In the genomic region with DNA sequence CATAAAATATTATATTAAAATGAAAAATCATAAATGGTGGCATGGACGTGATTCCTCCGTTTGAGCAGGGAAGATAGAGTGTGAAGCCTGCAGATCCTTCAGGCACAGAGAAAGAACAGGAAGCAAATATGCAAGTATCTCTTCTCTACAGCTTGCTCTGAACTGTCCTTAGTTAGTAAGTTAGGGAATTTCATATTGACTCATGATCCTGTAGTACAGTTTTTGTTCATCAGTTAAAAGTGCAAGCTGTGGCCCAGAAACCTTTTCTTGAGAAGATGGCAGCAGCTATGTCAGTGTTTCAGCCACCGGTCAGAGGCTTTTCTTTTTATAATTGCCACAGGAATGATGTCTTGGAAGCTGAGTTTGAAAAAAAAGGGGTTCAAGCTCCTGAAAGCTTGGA, we compare ENCODE assay signal across 30 mouse cellular contexts.
"Had no signal": no experiment of that assay in that cellular context is flagged by ENCODE, and none has a peak within 500 bp of the region (broad histone marks: within the 10 kb centered on the region; RNA-seq: fewer than 3 reads in every experiment).

No protein-coding gene starts in this region.

- H3K9ac ChIP-seq: limb, embryonic 12.5 days; limb, embryonic 13.5 days; limb, embryonic 15.5 days; liver, embryonic 12.5 days; liver, embryonic 13.5 days; liver, embryonic 14.5 days; liver, embryonic 15.5 days; liver, postnatal 0 days; lung, embryonic 14.5 days; lung, embryonic 15.5 days; midbrain, embryonic 12.5 days; midbrain, embryonic 13.5 days; midbrain, embryonic 15.5 days; neural tube, embryonic 12.5 days had no signal

- DNase-seq: left cerebral cortex, postnatal 4 days; liver; liver, embryonic 13.5 days; liver, postnatal 0 days; lung, adult 18-20 months; lung, adult 2 months; lung, embryonic 14.5 days; lung, postnatal 10 days; lung, postnatal 14 days; lung, postnatal 36 days; lung, postnatal 4 days; midbrain, embryonic 14.5 days had no signal

- H3K36me3 ChIP-seq: limb, embryonic 10.5 days; limb, embryonic 12.5 days; limb, embryonic 13.5 days; limb, embryonic 15.5 days; liver, embryonic 12.5 days; liver, embryonic 13.5 days; liver, embryonic 15.5 days; lung, embryonic 15.5 days; midbrain, embryonic 10.5 days; midbrain, embryonic 12.5 days; midbrain, embryonic 13.5 days; midbrain, embryonic 15.5 days; neural tube, embryonic 12.5 days had no signal

- H3K4me3 ChIP-seq: limb, embryonic 10.5 days; limb, embryonic 12.5 days; limb, embryonic 13.5 days; limb, embryonic 15.5 days; liver, embryonic 12.5 days; liver, embryonic 13.5 days; liver, embryonic 15.5 days; lung, embryonic 15.5 days; megakaryocyte, embryonic 14.5 days; midbrain, embryonic 10.5 days; midbrain, embryonic 12.5 days; midbrain, embryonic 13.5 days; midbrain, embryonic 15.5 days; myocyte; neural tube, embryonic 12.5 days had no signal

- H3K27me3 ChIP-seq: limb, embryonic 12.5 days; limb, embryonic 13.5 days; limb, embryonic 15.5 days; liver, embryonic 12.5 days; liver, embryonic 13.5 days; liver, embryonic 15.5 days; lung, embryonic 15.5 days; megakaryocyte, embryonic 14.5 days; midbrain, embryonic 12.5 days; midbrain, embryonic 13.5 days; midbrain, embryonic 15.5 days; neural tube, embryonic 12.5 days had no signal

- H3K4me1 ChIP-seq: limb, embryonic 12.5 days; neural tube, embryonic 12.5 days had no signal

- H3K4me2 ChIP-seq: limb, embryonic 12.5 days; limb, embryonic 13.5 days; limb, embryonic 15.5 days; liver, embryonic 11.5 days; liver, embryonic 12.5 days; liver, embryonic 13.5 days; liver, embryonic 15.5 days; lung, embryonic 14.5 days; lung, embryonic 15.5 days; midbrain, embryonic 11.5 days; midbrain, embryonic 12.5 days; midbrain, embryonic 13.5 days; midbrain, embryonic 15.5 days; neural tube, embryonic 12.5 days had no signal

- H3K27ac ChIP-seq: limb, embryonic 10.5 days; limb, embryonic 12.5 days; limb, embryonic 13.5 days; limb, embryonic 15.5 days; liver, embryonic 12.5 days; liver, embryonic 13.5 days; liver, embryonic 14.5 days; liver, embryonic 15.5 days; lung, embryonic 15.5 days; macrophage; midbrain, embryonic 10.5 days; midbrain, embryonic 12.5 days; midbrain, embryonic 13.5 days; midbrain, embryonic 15.5 days; neural tube, embryonic 12.5 days had no signal

- H3K9me3 ChIP-seq: limb, embryonic 10.5 days; limb, embryonic 12.5 days; limb, embryonic 13.5 days; limb, embryonic 15.5 days; liver, embryonic 12.5 days; liver, embryonic 13.5 days; liver, embryonic 15.5 days; lung, embryonic 15.5 days; megakaryocyte, embryonic 14.5 days; midbrain, embryonic 12.5 days; midbrain, embryonic 13.5 days; midbrain, embryonic 15.5 days; neural tube, embryonic 12.5 days had no signal
